17 mouse cellular contexts compared by ENCODE assay signal in the genomic region with DNA sequence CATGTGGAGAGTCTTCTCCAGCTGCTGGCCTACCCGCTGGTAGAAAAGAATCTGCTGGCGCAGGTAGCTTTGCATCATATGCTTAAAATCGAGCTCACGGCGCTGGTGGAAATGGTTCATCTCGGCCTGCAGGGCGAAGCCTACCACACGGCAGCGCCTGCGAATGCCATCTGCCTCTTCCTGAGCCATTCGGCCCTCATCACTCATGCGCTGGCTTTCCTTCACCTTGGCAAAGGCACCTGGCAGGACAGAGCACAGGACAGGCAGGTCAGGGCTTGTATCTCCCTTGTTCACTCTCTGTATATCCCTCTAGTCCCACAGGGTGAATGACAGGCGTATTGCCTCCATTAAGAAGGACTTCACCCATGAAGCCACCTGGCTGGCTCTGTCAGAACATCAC. TPM values are rescaled to one million over a fixed set of nuclear protein-coding genes. Genes with fewer than 3 reads are reported as not detected.
"Had no signal": no experiment of that assay in that cellular context is flagged by ENCODE, and none has a peak within 500 bp of the region (broad histone marks: within the 10 kb centered on the region; RNA-seq: fewer than 3 reads in every experiment).

No protein-coding gene starts in this region.

- H3K9ac ChIP-seq: liver, embryonic 13.5 days; midbrain, embryonic 12.5 days; midbrain, embryonic 15.5 days; neural tube, embryonic 12.5 days; neural tube, embryonic 15.5 days had no signal

- H3K9me3 ChIP-seq: liver, embryonic 13.5 days; midbrain, embryonic 12.5 days; midbrain, embryonic 15.5 days; neural tube, embryonic 12.5 days; neural tube, embryonic 15.5 days had no signal

- DNase-seq: kidney, postnatal 25 days; layer of hippocampus, adult 9-11 months; liver, embryonic 13.5 days; lung, adult 2 months; lung, postnatal 14 days; right cerebral cortex, adult 18-20 months; right cerebral cortex, postnatal 14 days; right cerebral cortex, postnatal 4 days; thymus, postnatal 25 days had no signal

- H3K4me3 ChIP-seq: layer of hippocampus, adult 2 months; liver, embryonic 13.5 days; midbrain, embryonic 12.5 days; midbrain, embryonic 15.5 days; neural tube, embryonic 12.5 days; neural tube, embryonic 15.5 days had no signal

- H3K36me3 ChIP-seq: midbrain, embryonic 15.5 days; neural tube, embryonic 15.5 days had no signal

- H3K27me3 ChIP-seq: liver, embryonic 13.5 days; midbrain, embryonic 12.5 days; midbrain, embryonic 15.5 days; neural tube, embryonic 12.5 days; neural tube, embryonic 15.5 days had no signal

- H3K27ac ChIP-seq: kidney, postnatal 0 days; layer of hippocampus, adult 2 months; liver, embryonic 13.5 days; macrophage; midbrain, embryonic 12.5 days; midbrain, embryonic 15.5 days; neural tube, embryonic 12.5 days; neural tube, embryonic 15.5 days had no signal

- H3K4me2 ChIP-seq: liver, embryonic 13.5 days; midbrain, embryonic 12.5 days; midbrain, embryonic 15.5 days; neural tube, embryonic 12.5 days; neural tube, embryonic 15.5 days had no signal

- ATAC-seq: midbrain, embryonic 15.5 days had no signal

RNA-seq across cellular contexts. Expression of gene Cspg4, which starts 53.6 kb away (rescaled TPM):
- polyA plus RNA-seq: macrophage had no signal

RNA-seq across cellular contexts. Expression of gene Odf3l1, which starts 54.0 kb away (rescaled TPM):
- polyA plus RNA-seq: liver, embryonic 13.5 days; liver, embryonic 16.5 days; macrophage; midbrain, embryonic 12.5 days; midbrain, embryonic 15.5 days; neural tube, embryonic 12.5 days had no signal
